Mouse (Mus musculus): ENCODE data around the gene Slc12a8.

The Slc12a8 gene

GRCm38 (mm10) chr16:33610466-33610865, 93.3 kb downstream of the Slc12a8 start:
- DNase-seq (ENCODE audit: low read depth, low spot score): no peak

GRCm38 (mm10) chr16:33611291-33611690, 94.2 kb downstream of the Slc12a8 start:
- no peak for DNase-seq (ENCODE audit: low read depth, low spot score)

GRCm38 (mm10) chr16:33612056-33612770, 95.1 kb downstream of the Slc12a8 start:
- no peak for DNase-seq (ENCODE audit: low read depth, low spot score)

- no peak for DNase-seq (ENCODE audit: low read depth, low spot score)
Measured at GRCm38 (mm10) chr16:33615986-33616385, 98.9 kb downstream of the Slc12a8 start.

- no peak for DNase-seq (ENCODE audit: low read depth, low spot score)
Measured at GRCm38 (mm10) chr16:33621836-33622235, 104.7 kb downstream of the Slc12a8 start.

- no peak for DNase-seq (ENCODE audit: low read depth, low spot score)
Measured at GRCm38 (mm10) chr16:33624586-33624985, 107.5 kb downstream of the Slc12a8 start.

- no peak for DNase-seq (ENCODE audit: low read depth, low spot score)
Measured at GRCm38 (mm10) chr16:33629539-33629938, 112.4 kb downstream of the Slc12a8 start.

GRCm38 (mm10) chr16:33635836-33636595, 118.9 kb downstream of the Slc12a8 start:
- DNase-seq (ENCODE audit: low read depth, low spot score): no peak

- no peak for DNase-seq (ENCODE audit: low read depth, low spot score)
Measured at GRCm38 (mm10) chr16:33641779-33642178, 124.7 kb downstream of the Slc12a8 start.

GRCm38 (mm10) chr16:33653116-33653515, 136.0 kb downstream of the Slc12a8 start:
- no peak for DNase-seq (ENCODE audit: low read depth, low spot score)

- no peak for DNase-seq (ENCODE audit: low read depth, low spot score)
Measured at GRCm38 (mm10) chr16:33655443-33655842, 138.3 kb downstream of the Slc12a8 start.

GRCm38 (mm10) chr16:33657191-33657590, 140.1 kb downstream of the Slc12a8 start:
- no peak for DNase-seq (ENCODE audit: low read depth, low spot score)

- DNase-seq (ENCODE audit: low read depth, low spot score): no peak
Measured at GRCm38 (mm10) chr16:33658121-33658520, 141.0 kb downstream of the Slc12a8 start.

GRCm38 (mm10) chr16:33659521-33659920, 142.4 kb downstream of the Slc12a8 start:
- DNase-seq (ENCODE audit: low read depth, low spot score): no peak

- DNase-seq (ENCODE audit: low read depth, low spot score): no peak
Measured at GRCm38 (mm10) chr16:33660125-33660524, 143.0 kb downstream of the Slc12a8 start.

GRCm38 (mm10) chr16:33662841-33663240, 145.7 kb downstream of the Slc12a8 start:
- no peak for DNase-seq (ENCODE audit: low read depth, low spot score)

- no peak for DNase-seq (ENCODE audit: low read depth, low spot score)
Measured at GRCm38 (mm10) chr16:33666226-33666625, 149.1 kb downstream of the Slc12a8 start.

- DNase-seq (ENCODE audit: low read depth, low spot score): no peak
Measured at GRCm38 (mm10) chr16:33666985-33667538, 149.9 kb downstream of the Slc12a8 start.

- no peak for DNase-seq (ENCODE audit: low read depth, low spot score)
Measured at GRCm38 (mm10) chr16:33668448-33668847, 151.3 kb downstream of the Slc12a8 start.

GRCm38 (mm10) chr16:33669072-33669471, 151.9 kb downstream of the Slc12a8 start:
- no peak for DNase-seq (ENCODE audit: low read depth, low spot score)

GRCm38 (mm10) chr16:33670340-33670739, 153.2 kb downstream of the Slc12a8 start:
- DNase-seq (ENCODE audit: low read depth, low spot score): no peak

GRCm38 (mm10) chr16:33670933-33671332, 153.8 kb downstream of the Slc12a8 start:
- no peak for DNase-seq (ENCODE audit: low read depth, low spot score)

- DNase-seq (ENCODE audit: low read depth, low spot score): no peak
Measured at GRCm38 (mm10) chr16:33672188-33672587, 155.1 kb downstream of the Slc12a8 start.

Data from forelimb bud, embryonic 11.5 days (tissue).